Mouse (Mus musculus) myocyte (in vitro differentiated cells): ENCODE measurements around the gene Mme. TPM values are rescaled to one million over a fixed set of nuclear protein-coding genes. Genes with fewer than 3 reads are reported as not detected.
A peak's percentile ranks its signal among the peaks of the same experiment; 100 is the strongest.

ENCODE experiments used
- H3K27me3 ChIP-seq: one replicate; pipeline ENCODE4 v1.6.1; 2011; ENCODE audit not compliant: control insufficient read depth, insufficient read depth, insufficient read length
- H3K36me3 ChIP-seq: one replicate; pipeline ENCODE4 v1.6.1; 2011; ENCODE audit not compliant: control insufficient read depth, insufficient read depth
- H3K4me2 ChIP-seq: one replicate; pipeline ENCODE4 v1.6.1; 2011; ENCODE audit warnings: low read depth, control low read depth
- H3K4me3 ChIP-seq: one replicate; pipeline ENCODE4 v1.5.1; 2011; ENCODE audit warnings: mild to moderate bottlenecking, control low read depth, moderate library complexity
- H3K79me2 ChIP-seq: one replicate; pipeline ENCODE4 v1.6.1; 2011; ENCODE audit not compliant: control insufficient read depth, insufficient read depth
- H3ac ChIP-seq: one replicate; pipeline ENCODE4 v1.6.1; 2011; ENCODE audit not compliant: control insufficient read depth, insufficient read length
- CEBPB ChIP-seq: IDR thresholded peaks from 2 replicates; pipeline ENCODE4 v1.6.1; 2011; ENCODE audit warnings: mild to moderate bottlenecking, moderate library complexity; ENCODE audit not compliant: poor library complexity, insufficient read depth, severe bottlenecking
- E2F4 ChIP-seq: IDR thresholded peaks from one replicate; pipeline ENCODE4 v1.6.1; 2011; ENCODE audit warnings: mild to moderate bottlenecking, control low read depth, moderate library complexity; ENCODE audit not compliant: insufficient read depth
- MAX ChIP-seq: IDR thresholded peaks from one replicate; pipeline ENCODE4 v1.6.1; 2011; ENCODE audit warnings: low read depth, mild to moderate bottlenecking, control low read depth
- MYOD1 ChIP-seq, 3 experiments: IDR thresholded peaks; one replicate each; pipeline ENCODE4 v1.6.1; 2011; ENCODE audit warnings: control low read depth in 2 of 3, low read depth in 2 of 3, mild to moderate bottlenecking in 2 of 3, moderate library complexity in 1 of 3; ENCODE audit not compliant: insufficient read length in 2 of 3, control insufficient read depth in 1 of 3
- MYOG ChIP-seq, 3 experiments: IDR thresholded peaks; one replicate each; pipeline ENCODE4 v1.6.1; 2011; ENCODE audit warnings: control low read depth in 2 of 3, low read depth in 2 of 3, mild to moderate bottlenecking in 2 of 3; ENCODE audit not compliant: insufficient read length in 2 of 3, control insufficient read depth in 1 of 3, insufficient read depth in 1 of 3
- POLR2A ChIP-seq: IDR thresholded peaks from one replicate; pipeline ENCODE4 v1.6.1; 2011; ENCODE audit warnings: low read depth, mild to moderate bottlenecking, control low read depth, moderate library complexity; ENCODE audit not compliant: insufficient read length
- POLR2AphosphoS2 ChIP-seq: IDR thresholded peaks from one replicate; pipeline ENCODE4 v1.6.1; 2011; ENCODE audit warnings: low read depth, control low read depth; ENCODE audit not compliant: insufficient read length
- REST ChIP-seq: IDR thresholded peaks from one replicate; pipeline ENCODE4 v1.6.1; 2011; ENCODE audit warnings: mild to moderate bottlenecking, control low read depth, moderate library complexity; ENCODE audit not compliant: insufficient read depth, insufficient read length
- SRF ChIP-seq: IDR thresholded peaks from one replicate; pipeline ENCODE4 v1.6.1; 2011; ENCODE audit warnings: low read depth; ENCODE audit not compliant: control insufficient read depth, insufficient read length
- TCF12 ChIP-seq: IDR thresholded peaks from one replicate; pipeline ENCODE4 v1.6.1; 2011; ENCODE audit warnings: mild to moderate bottlenecking, control low read depth; ENCODE audit not compliant: poor library complexity, insufficient read depth, severe bottlenecking
- TCF3 ChIP-seq: IDR thresholded peaks from one replicate; pipeline ENCODE4 v1.6.1; 2011; ENCODE audit warnings: low read depth, control low read depth; ENCODE audit not compliant: insufficient read length
- USF1 ChIP-seq: IDR thresholded peaks from one replicate; pipeline ENCODE4 v1.6.1; 2011; ENCODE audit warnings: low read depth, mild to moderate bottlenecking, control low read depth, moderate library complexity
- polyA plus RNA-seq: library from polyadenylated mRNA; unstranded; fragments of >200 nt; fragmentation: generic; extraction: Trizol; gene quantifications from one replicate; pipeline ENCODE4 v1.2.1, GENCODE M21; 2012; ENCODE audit warnings: missing spikeins

Gene Mme
- polyA plus RNA-seq, 1 experiment = not detected

DNA sequence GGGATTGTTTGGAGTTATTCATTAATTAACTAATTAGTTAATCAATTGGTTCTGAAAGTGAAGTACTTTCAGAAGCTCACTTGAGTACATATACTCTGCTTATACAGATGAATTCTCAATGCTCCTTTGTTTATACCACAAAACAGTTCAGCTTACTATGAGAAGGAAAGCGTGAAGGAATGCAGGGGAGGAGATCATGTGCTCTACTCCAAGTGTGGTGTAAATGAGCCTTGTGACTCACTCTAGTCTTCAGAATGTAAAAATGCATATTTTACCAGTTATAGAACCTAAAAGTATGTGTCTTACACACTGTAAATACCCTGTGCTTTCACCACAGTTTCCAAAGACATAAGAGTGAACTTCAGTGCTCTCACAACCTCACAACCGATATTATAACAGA, 84.3 kb downstream of the Mme start:
- TF ChIP-seq USF1 (peak; percentile 32), SRF (no peak)
- Histone ChIP-seq H3K79me2 (no peaks in the 10 kb centered on the region), H3ac (no peak overlapping the region), H3K4me2 (no peak overlapping the region), H3K4me3 (no peak overlapping the region), H3K27me3 (no peaks in the 10 kb centered on the region), H3K36me3 (no peaks in the 10 kb centered on the region)

DNA sequence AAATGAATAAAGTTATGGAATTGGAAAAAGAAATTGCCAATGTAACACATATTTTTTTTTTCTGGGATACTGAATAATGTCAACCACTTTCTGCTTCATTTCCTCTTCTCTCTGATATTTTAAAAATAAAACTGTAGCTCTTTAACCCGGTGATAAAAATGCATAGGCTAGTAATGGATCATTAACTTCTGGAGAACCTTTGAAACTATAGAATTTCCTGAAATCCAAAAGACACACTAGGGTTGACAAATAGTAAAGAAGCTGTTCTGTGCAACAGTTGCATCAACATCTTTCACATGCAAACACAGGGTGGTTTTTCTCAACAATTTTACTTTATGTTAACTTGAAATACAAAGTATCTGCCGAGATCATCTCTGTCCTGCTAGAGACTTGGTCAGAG, 98.8 kb downstream of the Mme start:
- H3K4me2 ChIP-seq = no peak overlapping the region
- no peak overlapping the region for H3ac ChIP-seq
- H3K4me3 ChIP-seq = no peak overlapping the region
- H3K27me3 ChIP-seq = no peaks in the 10 kb centered on the region
- TF ChIP-seq POLR2AphosphoS2 (no peak), CEBPB (no peak), MYOD1 (IDR thresholded peaks at IDR 0.05; ENCODE audit: control insufficient read depth in 1 of 3, insufficient read length in 2 of 3, low read depth in 2 of 3) (no peak), POLR2A (no peak), TCF3 (no peak), MYOG (IDR thresholded peaks at IDR 0.05; ENCODE audit: control insufficient read depth in 1 of 3, insufficient read depth in 1 of 3, insufficient read length in 2 of 3, low read depth in 2 of 3) (no peak), TCF12 (no peak), USF1 (no peak)
- H3K36me3 ChIP-seq = no peaks in the 10 kb centered on the region
- no peaks in the 10 kb centered on the region for H3K79me2 ChIP-seq

DNA sequence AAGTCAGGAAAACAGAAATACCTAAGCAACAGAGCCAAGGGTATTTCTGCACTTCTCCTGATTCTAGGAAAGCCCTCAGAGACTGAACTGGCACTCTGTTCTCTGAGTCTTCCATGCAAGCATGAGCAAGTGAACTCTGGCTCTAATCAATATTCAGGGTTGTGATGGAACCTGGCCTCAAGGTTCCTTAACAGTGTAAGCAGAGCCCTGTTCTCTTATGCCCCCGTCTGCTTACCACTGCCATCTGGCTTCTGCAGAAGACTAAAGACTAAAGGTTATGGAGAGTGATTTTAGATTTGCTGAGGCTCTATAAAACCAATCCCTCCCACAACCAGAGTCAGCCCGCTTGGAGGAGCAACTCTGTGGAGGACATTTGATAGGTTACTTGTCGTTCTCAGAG, 99.2 kb downstream of the Mme start:
- TF ChIP-seq MYOG (IDR thresholded peaks at IDR 0.05; ENCODE audit: control insufficient read depth in 1 of 3, insufficient read depth in 1 of 3, insufficient read length in 2 of 3, low read depth in 2 of 3) (no peak), TCF12 (no peak), POLR2AphosphoS2 (no peak), USF1 (no peak), E2F4 (no peak), TCF3 (no peak), CEBPB (no peak), SRF (no peak), REST (no peak), MAX (no peak), POLR2A (no peak), MYOD1 (IDR thresholded peaks at IDR 0.05; ENCODE audit: control insufficient read depth in 1 of 3, insufficient read length in 2 of 3, low read depth in 2 of 3) (no peak)
- Histone ChIP-seq H3K4me2 (no peak overlapping the region), H3K79me2 (no peaks in the 10 kb centered on the region), H3K4me3 (no peak overlapping the region), H3ac (no peak overlapping the region), H3K36me3 (no peaks in the 10 kb centered on the region), H3K27me3 (no peaks in the 10 kb centered on the region)

DNA sequence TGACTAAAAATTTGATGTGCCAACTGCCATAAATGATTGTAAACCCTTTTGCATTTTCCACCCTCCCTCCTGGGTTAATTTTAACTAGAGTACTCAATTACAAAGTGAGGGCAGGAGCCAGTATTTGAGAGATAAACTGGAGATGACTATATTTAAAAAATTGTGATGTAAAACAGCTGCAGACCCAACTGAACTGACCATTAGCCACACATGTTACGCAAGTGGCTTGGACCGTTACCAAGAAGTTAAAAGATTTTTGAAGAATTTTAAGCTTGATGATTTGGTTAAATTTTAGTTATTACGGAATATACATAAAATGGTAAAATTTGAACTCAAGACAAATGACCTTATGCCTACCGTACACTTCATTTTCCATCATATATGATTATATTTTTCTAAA, 100.1 kb downstream of the Mme start:
- Histone ChIP-seq H3K36me3 (no peaks in the 10 kb centered on the region), H3K4me3 (no peak overlapping the region), H3K27me3 (no peaks in the 10 kb centered on the region), H3K4me2 (no peak overlapping the region), H3ac (no peak overlapping the region), H3K79me2 (no peaks in the 10 kb centered on the region)
- TF ChIP-seq USF1 (no peak), POLR2A (no peak), CEBPB (peak; percentile 91)

DNA sequence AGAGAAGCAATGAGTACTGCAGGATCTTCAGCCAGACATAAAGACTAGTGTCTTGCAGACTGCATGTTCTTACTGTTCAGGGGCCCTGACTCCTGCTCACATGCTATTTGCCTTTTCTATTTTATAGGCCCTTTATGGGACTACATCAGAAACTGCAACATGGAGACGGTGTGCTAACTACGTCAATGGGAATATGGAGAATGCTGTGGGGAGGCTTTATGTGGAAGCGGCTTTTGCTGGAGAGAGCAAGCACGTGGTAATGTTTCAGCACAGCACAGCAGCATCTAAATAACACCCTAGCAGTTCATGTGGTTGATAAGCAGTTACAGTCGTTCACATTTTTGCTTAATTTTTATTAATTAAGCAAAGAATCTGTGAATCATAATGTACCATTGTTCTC, 103.7 kb downstream of the Mme start:
- H3K4me2 ChIP-seq = no peak overlapping the region
- no peaks in the 10 kb centered on the region for H3K79me2 ChIP-seq
- no peaks in the 10 kb centered on the region for H3K36me3 ChIP-seq
- no peak overlapping the region for H3K4me3 ChIP-seq
- no peak for TF ChIP-seq SRF
- TF ChIP-seq USF1 = no peak
- TF ChIP-seq POLR2A = no peak
- TF ChIP-seq POLR2AphosphoS2 = no peak
- TF ChIP-seq TCF3 = no peak
- TF ChIP-seq CEBPB = no peak
- TF ChIP-seq MAX = no peak
- TF ChIP-seq REST = no peak
- no peak for TF ChIP-seq E2F4
- no peak for TF ChIP-seq TCF12
- TF ChIP-seq MYOD1 (IDR thresholded peaks at IDR 0.05; ENCODE audit: control insufficient read depth in 1 of 3, insufficient read length in 2 of 3, low read depth in 2 of 3) = no peak
- TF ChIP-seq MYOG (IDR thresholded peaks at IDR 0.05; ENCODE audit: control insufficient read depth in 1 of 3, insufficient read depth in 1 of 3, insufficient read length in 2 of 3, low read depth in 2 of 3) = no peak
- H3ac ChIP-seq = no peak overlapping the region
- H3K27me3 ChIP-seq = no peaks in the 10 kb centered on the region
